Mouse (Mus musculus): ENCODE data around the gene Rpp30.

Rpp30 gene

GRCm38 (mm10) chr19:36083262-36084225 lies at the start of gene Rpp30:
Gene Rpp30 (plus strand): TSS chr19:36083716.
- peak; percentile 93 for DNase-seq (ENCODE audit: low spot score)

- no peak for DNase-seq (ENCODE audit: low spot score)
Observed at GRCm38 (mm10) chr19:36046046-36046445, 37.5 kb upstream of the Rpp30 start.

- DNase-seq (ENCODE audit: low spot score) = no peak
Observed at GRCm38 (mm10) chr19:36056502-36057221, 26.9 kb upstream of the Rpp30 start.

GRCm38 (mm10) chr19:36057231-36057811 lies 26.2 kb upstream of the Rpp30 start, which contains the start of gene Htr7:
Gene Htr7 (minus strand): TSS chr19:36057507.
- DNase-seq (ENCODE audit: low spot score) = no peak

GRCm38 (mm10) chr19:36062801-36063529 lies 20.6 kb upstream of the Rpp30 start:
- peak; percentile 28 for DNase-seq (ENCODE audit: low spot score)

- peak; percentile 87 for DNase-seq (ENCODE audit: low spot score)
Observed at GRCm38 (mm10) chr19:36082606-36083261, 782 bp upstream of the Rpp30 start.

- peak; percentile 52 for DNase-seq (ENCODE audit: low spot score)
Observed at GRCm38 (mm10) chr19:36090781-36091180, 7.3 kb downstream of the Rpp30 start.

- no peak for DNase-seq (ENCODE audit: low spot score)
Observed at GRCm38 (mm10) chr19:36097194-36097593, 13.7 kb downstream of the Rpp30 start.

- DNase-seq (ENCODE audit: low spot score) = no peak
Observed at GRCm38 (mm10) chr19:36098265-36098664, 14.7 kb downstream of the Rpp30 start.

GRCm38 (mm10) chr19:36098916-36099315 lies 15.4 kb downstream of the Rpp30 start:
- DNase-seq (ENCODE audit: low spot score) = no peak

GRCm38 (mm10) chr19:36103909-36104308 lies 20.4 kb downstream of the Rpp30 start:
- no peak for DNase-seq (ENCODE audit: low spot score)

- no peak for DNase-seq (ENCODE audit: low spot score)
Observed at GRCm38 (mm10) chr19:36109318-36109944, 25.9 kb downstream of the Rpp30 start.

GRCm38 (mm10) chr19:36110465-36110864 lies 26.9 kb downstream of the Rpp30 start:
- DNase-seq (ENCODE audit: low spot score) = no peak

- peak; percentile 67 for DNase-seq (ENCODE audit: low spot score)
Observed at GRCm38 (mm10) chr19:36111054-36111895, 27.8 kb downstream of the Rpp30 start.

- DNase-seq (ENCODE audit: low spot score) = no peak
Observed at GRCm38 (mm10) chr19:36112007-36112406, 28.5 kb downstream of the Rpp30 start.

- no peak for DNase-seq (ENCODE audit: low spot score)
Observed at GRCm38 (mm10) chr19:36116185-36116584, 32.7 kb downstream of the Rpp30 start.

- no peak for DNase-seq (ENCODE audit: low spot score)
Observed at GRCm38 (mm10) chr19:36119219-36119618, 35.7 kb downstream of the Rpp30 start.

GRCm38 (mm10) chr19:36119783-36120471 lies 36.4 kb downstream of the Rpp30 start, which contains the start of gene Ankrd1:
Gene Ankrd1 (minus strand): TSS chr19:36120099.
- DNase-seq (ENCODE audit: low spot score) = no peak

- no peak for DNase-seq (ENCODE audit: low spot score)
Observed at GRCm38 (mm10) chr19:36124203-36124602, 40.7 kb downstream of the Rpp30 start.
